Mouse (Mus musculus) liver, embryonic 16.5 days (tissue): ENCODE measurements around the gene Wnt11. TPM values are rescaled to one million over a fixed set of nuclear protein-coding genes. Genes with fewer than 3 reads are reported as not detected.

Experiments used
- ATAC-seq: fragments of 200-750 bp; cut with Nextera tagmentation; 2 replicates; pipeline ENCODE4 v1.8.0; 2017; ENCODE audit warnings: low read depth, mild to moderate bottlenecking, moderate number of reproducible peaks, moderate library complexity
- H3K27ac ChIP-seq: fragments of 300-500 bp; sonication (generic); 2 replicates; pipeline ENCODE4 v1.5.1; 2014; ENCODE audit warnings: mild to moderate bottlenecking, low read length
- H3K27me3 ChIP-seq: fragments of 300-500 bp; sonication (generic); 2 replicates; pipeline ENCODE4 v1.6.1; 2014; ENCODE audit warnings: low read depth, low read length, mixed read lengths; ENCODE audit not compliant: control insufficient read depth, insufficient read depth
- H3K36me3 ChIP-seq: fragments of 300-500 bp; sonication (generic); 2 replicates; pipeline ENCODE4 v1.6.1; 2014; ENCODE audit warnings: mild to moderate bottlenecking; ENCODE audit not compliant: control insufficient read depth, insufficient read depth
- H3K4me1 ChIP-seq: fragments of 300-500 bp; sonication (generic); 2 replicates; pipeline ENCODE4 v1.6.1; 2014; ENCODE audit warnings: low read depth, low read length, mixed read lengths; ENCODE audit not compliant: control insufficient read depth
- H3K4me2 ChIP-seq: fragments of 300-500 bp; sonication (generic); 2 replicates; pipeline ENCODE4 v1.6.1; 2014; ENCODE audit warnings: low read depth, low read length, mixed read lengths
- H3K4me3 ChIP-seq: fragments of 300-500 bp; sonication (generic); 2 replicates; pipeline ENCODE4 v1.5.1; 2014; ENCODE audit warnings: low read depth, mild to moderate bottlenecking, low read length
- H3K9ac ChIP-seq: fragments of 300-500 bp; sonication (generic); 2 replicates; pipeline ENCODE4 v1.6.1; 2014; ENCODE audit warnings: low read depth, low read length
- H3K9me3 ChIP-seq: fragments of 300-500 bp; sonication (generic); replicated peaks from 2 replicates; pipeline ENCODE4 v1.6.1; 2016; ENCODE audit warnings: low read length; ENCODE audit not compliant: control insufficient read depth
- WGBS: fragments of 180-500 bp; shearing (Covaris S2); extraction: QIAGEN DNeasy Blood & Tissue Kit; methylation state at CpG from one replicate; pipeline ENCODE4 v1.1.7; 2014; ENCODE audit not compliant: insufficient replicate concordance; 5-methylcytosine and 5-hydroxymethylcytosine counted together
- polyA plus RNA-seq: library from polyadenylated mRNA; unstranded; fragments of >200 nt; fragmentation: Nextera tagmentation; extraction: Ambion mirVana; gene quantifications from 2 replicates; pipeline ENCODE4 v1.2.1, GENCODE M21; 2015

Wnt11 gene
- polyA plus RNA-seq, 1 experiment from 2014 or later, result 0.25 TPM

DNA sequence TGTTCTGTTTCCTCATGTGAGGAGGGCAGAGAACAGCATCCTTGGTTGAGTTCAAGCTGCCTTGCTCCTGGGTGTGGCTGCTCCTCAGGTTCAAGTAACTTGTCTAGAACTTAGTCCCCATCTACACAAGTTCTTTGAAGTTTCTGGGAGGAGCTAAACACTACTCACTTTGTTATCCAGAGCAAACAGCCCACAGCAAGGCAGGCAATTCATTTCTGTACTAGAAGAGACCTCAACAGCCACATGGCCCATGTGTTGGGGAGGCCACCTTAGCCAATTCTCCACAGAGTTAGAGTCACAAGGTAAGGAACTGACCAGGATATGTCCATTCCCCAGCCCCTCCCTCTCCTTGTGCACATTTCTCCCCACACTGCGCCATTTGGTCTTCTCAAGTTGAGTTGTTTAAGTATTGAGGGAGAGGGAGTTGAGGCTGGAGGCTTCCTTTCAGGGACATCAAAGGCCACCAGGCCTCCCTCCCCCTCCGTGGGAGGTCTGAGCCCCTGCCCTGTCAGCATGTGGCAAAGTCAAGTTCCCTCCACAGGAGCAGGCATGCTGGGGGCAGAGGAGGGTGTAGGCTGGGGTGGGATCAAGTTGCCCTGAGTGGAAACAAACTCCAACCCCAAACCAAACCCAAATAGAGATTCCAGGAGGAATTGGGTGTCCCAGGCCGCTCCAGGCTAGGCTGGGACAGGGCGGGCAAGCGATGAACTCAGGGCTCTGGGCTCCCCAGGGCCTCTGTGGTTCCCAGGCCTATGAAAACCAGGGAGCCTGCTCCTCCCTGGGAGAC is 37.4 kb upstream of the Wnt11 start:
- Histone ChIP-seq H3K27me3 (no peaks in the 10 kb centered on the region), H3K4me3 (no peak overlapping the region), H3K27ac (no peak overlapping the region), H3K36me3 (no peaks in the 10 kb centered on the region), H3K9me3 (no peaks in the 10 kb centered on the region), H3K4me2 (no peak overlapping the region), H3K9ac (no peak overlapping the region), H3K4me1 (no peaks in the 10 kb centered on the region)
- no peak for ATAC-seq
- WGBS, result 45% methylated on average over 5 of the region's 5 CpGs

DNA sequence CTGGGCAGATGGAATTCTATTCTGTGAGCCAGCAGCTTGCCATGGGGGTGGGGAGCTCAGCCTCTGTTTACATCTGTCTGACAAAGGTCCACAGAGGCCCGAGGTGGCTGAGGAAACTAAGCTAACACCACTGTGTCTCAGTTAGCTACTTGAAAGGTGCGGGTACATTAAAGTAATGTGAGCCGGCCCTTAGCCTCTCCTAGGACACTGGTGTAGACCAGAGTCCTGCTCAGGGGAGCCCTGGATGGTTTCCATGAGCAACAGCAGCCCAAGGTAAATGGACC is 36.8 kb upstream of the Wnt11 start:
- no peak for ATAC-seq
- no peaks in the 10 kb centered on the region for H3K27me3 ChIP-seq
- no peak overlapping the region for H3K9ac ChIP-seq
- H3K27ac ChIP-seq, result no peak overlapping the region
- no peaks in the 10 kb centered on the region for H3K4me1 ChIP-seq
- no peaks in the 10 kb centered on the region for H3K9me3 ChIP-seq
- no peak overlapping the region for H3K4me3 ChIP-seq
- H3K4me2 ChIP-seq, result no peak overlapping the region
- H3K36me3 ChIP-seq, result no peaks in the 10 kb centered on the region
- 25% methylated on average over 3 of the region's 3 CpGs for WGBS

GRCm38 (mm10) chr7:98800435-98800834 is 34.5 kb upstream of the Wnt11 start:
- WGBS, result 37% methylated on average over 8 of the region's 8 CpGs

GRCm38 (mm10) chr7:98801086-98801485 is 33.8 kb upstream of the Wnt11 start:
- no peaks in the 10 kb centered on the region for H3K9me3 ChIP-seq
- no peak overlapping the region for H3K9ac ChIP-seq
- ATAC-seq, result no peak
- H3K36me3 ChIP-seq, result no peaks in the 10 kb centered on the region
- H3K27ac ChIP-seq, result no peak overlapping the region
- H3K27me3 ChIP-seq, result no peaks in the 10 kb centered on the region
- 49% methylated on average over 7 of the region's 7 CpGs for WGBS
- H3K4me1 ChIP-seq, result no peaks in the 10 kb centered on the region
- no peak overlapping the region for H3K4me3 ChIP-seq
- H3K4me2 ChIP-seq, result no peak overlapping the region

More at GRCm38 (mm10) chr7:98800435-98800834, 34.5 kb upstream of the Wnt11 start:
- H3K4me1 ChIP-seq, result no peaks in the 10 kb centered on the region
- no peaks in the 10 kb centered on the region for H3K36me3 ChIP-seq
- no peak overlapping the region for H3K27ac ChIP-seq
- H3K9me3 ChIP-seq, result no peaks in the 10 kb centered on the region
- H3K9ac ChIP-seq, result no peak overlapping the region
- no peaks in the 10 kb centered on the region for H3K27me3 ChIP-seq
- no peak overlapping the region for H3K4me3 ChIP-seq
- no peak overlapping the region for H3K4me2 ChIP-seq
- no peak for ATAC-seq

GRCm38 (mm10) chr7:98803181-98803580 is 31.7 kb upstream of the Wnt11 start:
- H3K27me3 ChIP-seq, result no peaks in the 10 kb centered on the region
- no peaks in the 10 kb centered on the region for H3K4me1 ChIP-seq
- WGBS, result 33% methylated on average over 9 of the region's 9 CpGs
- no peak overlapping the region for H3K4me3 ChIP-seq
- H3K4me2 ChIP-seq, result no peak overlapping the region
- H3K36me3 ChIP-seq, result no peaks in the 10 kb centered on the region
- ATAC-seq, result no peak
- no peaks in the 10 kb centered on the region for H3K9me3 ChIP-seq
- H3K9ac ChIP-seq, result no peak overlapping the region
- H3K27ac ChIP-seq, result no peak overlapping the region

GRCm38 (mm10) chr7:98804841-98805772 is 29.8 kb upstream of the Wnt11 start:
- Histone ChIP-seq H3K4me3 (no peak overlapping the region), H3K9me3 (no peaks in the 10 kb centered on the region), H3K27ac (no peak overlapping the region), H3K36me3 (no peaks in the 10 kb centered on the region), H3K4me1 (no peaks in the 10 kb centered on the region), H3K27me3 (no peaks in the 10 kb centered on the region), H3K9ac (no peak overlapping the region), H3K4me2 (no peak overlapping the region)
- ATAC-seq, result no peak
- 41% methylated on average over 12 of the region's 12 CpGs for WGBS

DNA sequence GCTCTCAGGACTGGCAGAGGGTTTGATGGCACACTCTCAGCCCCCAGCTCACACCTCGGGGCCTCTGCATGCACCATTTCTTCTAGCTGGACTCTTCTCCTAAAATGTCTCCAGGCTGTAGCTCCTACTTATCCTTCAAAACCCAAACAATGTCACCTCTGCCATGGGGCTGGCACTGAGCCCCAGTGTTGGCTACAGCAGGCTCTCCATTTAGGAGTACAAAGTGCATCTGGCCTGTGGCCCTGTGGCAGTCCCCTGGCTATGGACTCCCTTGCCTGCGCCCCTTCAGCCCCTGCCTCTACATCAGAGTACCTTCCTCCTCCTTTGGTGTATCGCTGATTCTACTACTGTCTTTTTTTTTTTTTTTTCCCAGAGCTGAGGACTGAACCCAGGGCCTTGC is 28.0 kb upstream of the Wnt11 start:
- Histone ChIP-seq H3K9ac (no peak overlapping the region), H3K4me1 (no peaks in the 10 kb centered on the region), H3K4me3 (no peak overlapping the region), H3K9me3 (no peaks in the 10 kb centered on the region), H3K36me3 (no peaks in the 10 kb centered on the region), H3K4me2 (no peak overlapping the region), H3K27me3 (no peaks in the 10 kb centered on the region), H3K27ac (no peak overlapping the region)
- ATAC-seq, result no peak
- 54% methylated on average over 3 of the region's 3 CpGs for WGBS

- Histone ChIP-seq H3K4me2 (no peak overlapping the region), H3K36me3 (no peaks in the 10 kb centered on the region), H3K27me3 (0 out of 2 replicates have a peak, but pooled peaks cover 2% of the 10 kb centered on the region), H3K9ac (no peak overlapping the region), H3K4me3 (no peak overlapping the region), H3K9me3 (no peaks in the 10 kb centered on the region), H3K27ac (no peak overlapping the region), H3K4me1 (peaks cover under 1% of the 10 kb centered on the region; the same call in 1 of the 2 replicates)
- WGBS, result 38% methylated on average over 6 of the region's 6 CpGs
- no peak for ATAC-seq
Measured at GRCm38 (mm10) chr7:98809372-98809771, 25.5 kb upstream of the Wnt11 start.

DNA sequence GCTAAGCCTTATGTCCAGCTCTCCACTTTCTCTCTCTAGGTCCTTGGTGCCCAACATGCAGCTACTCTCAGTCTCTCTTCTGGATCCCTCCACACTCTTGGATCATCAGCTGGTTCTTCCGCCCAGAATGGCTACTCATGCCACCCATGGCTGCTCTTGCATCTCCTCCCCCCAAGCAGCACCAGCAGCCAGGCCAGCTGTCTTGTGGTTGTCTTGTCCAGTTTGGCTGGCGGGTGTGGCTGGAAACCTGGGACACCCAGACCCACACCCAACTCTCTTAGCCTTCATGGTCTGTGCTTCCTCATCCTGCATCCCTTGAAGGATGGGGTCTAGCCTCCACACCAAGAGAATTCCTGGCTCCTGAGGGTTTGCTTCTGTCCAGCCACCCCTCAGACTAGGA is 24.3 kb upstream of the Wnt11 start:
- 65% methylated on average over 2 of the region's 2 CpGs for whole genome bisulfite sequencing

More for the DNA sequence above, 24.3 kb upstream of the Wnt11 start:
- Histone ChIP-seq H3K36me3 (no peaks in the 10 kb centered on the region), H3K9me3 (no peaks in the 10 kb centered on the region), H3K9ac (no peak overlapping the region), H3K4me3 (no peak overlapping the region), H3K27ac (no peak overlapping the region), H3K4me2 (no peak overlapping the region), H3K27me3 (0 out of 2 replicates have a peak, but pooled peaks cover 2% of the 10 kb centered on the region), H3K4me1 (peaks cover 3% of the 10 kb centered on the region; the same call in 1 of the 2 replicates)
- no peak for ATAC-seq
